Mouse (Mus musculus): Measurements from ENCODE around the gene Abhd11. TPM values are rescaled to one million over a fixed set of nuclear protein-coding genes. Genes with fewer than 3 reads are reported as not detected.
A peak's percentile ranks its signal among the peaks of the same experiment; 100 is the strongest.

Gene Abhd11
- polyA plus RNA-seq, 1 experiment from 2014 or later: 42.7 TPM

- H3K27ac ChIP-seq (replicated peaks; ENCODE audit: low read depth, low read length): peak overlapping the region; percentile 80; the same call in 1 of the 2 replicates
- peaks cover 4% of the 10 kb centered on the region for H3K4me1 ChIP-seq (ENCODE audit: control insufficient read depth, insufficient read depth, low read length)
- peak overlapping the region; percentile 32; the same call in 1 of the 2 replicates for H3K9ac ChIP-seq (replicated peaks; ENCODE audit: low read length)
- H3K27me3 ChIP-seq (ENCODE audit: control insufficient read depth, insufficient read depth, low read length): no peaks in the 10 kb centered on the region
- no peak for ATAC-seq (replicated peaks; ENCODE audit: insufficient number of reproducible peaks, low FRiP score, low TSS enrichment, low read depth)
- peak overlapping the region; percentile 69 for H3K4me2 ChIP-seq (ENCODE audit: low read depth, low read length)
- WGBS: 63% methylated on average over 7 of the region's 7 CpGs
- no peak for DNase-seq (ENCODE audit: low spot score)
- peak overlapping the region; percentile 55 for H3K4me3 ChIP-seq (ENCODE audit: low read depth, low read length)
- H3K9me3 ChIP-seq (replicated peaks; ENCODE audit: control insufficient read depth, low read length): no peaks in the 10 kb centered on the region
- H3K36me3 ChIP-seq (replicated peaks; ENCODE audit: control insufficient read depth, insufficient read depth, low read depth, low read length): no peaks in the 10 kb centered on the region
Measured at GRCm38 (mm10) chr5:135010320-135010709, 1.4 kb downstream of the Abhd11 start.

DNA sequence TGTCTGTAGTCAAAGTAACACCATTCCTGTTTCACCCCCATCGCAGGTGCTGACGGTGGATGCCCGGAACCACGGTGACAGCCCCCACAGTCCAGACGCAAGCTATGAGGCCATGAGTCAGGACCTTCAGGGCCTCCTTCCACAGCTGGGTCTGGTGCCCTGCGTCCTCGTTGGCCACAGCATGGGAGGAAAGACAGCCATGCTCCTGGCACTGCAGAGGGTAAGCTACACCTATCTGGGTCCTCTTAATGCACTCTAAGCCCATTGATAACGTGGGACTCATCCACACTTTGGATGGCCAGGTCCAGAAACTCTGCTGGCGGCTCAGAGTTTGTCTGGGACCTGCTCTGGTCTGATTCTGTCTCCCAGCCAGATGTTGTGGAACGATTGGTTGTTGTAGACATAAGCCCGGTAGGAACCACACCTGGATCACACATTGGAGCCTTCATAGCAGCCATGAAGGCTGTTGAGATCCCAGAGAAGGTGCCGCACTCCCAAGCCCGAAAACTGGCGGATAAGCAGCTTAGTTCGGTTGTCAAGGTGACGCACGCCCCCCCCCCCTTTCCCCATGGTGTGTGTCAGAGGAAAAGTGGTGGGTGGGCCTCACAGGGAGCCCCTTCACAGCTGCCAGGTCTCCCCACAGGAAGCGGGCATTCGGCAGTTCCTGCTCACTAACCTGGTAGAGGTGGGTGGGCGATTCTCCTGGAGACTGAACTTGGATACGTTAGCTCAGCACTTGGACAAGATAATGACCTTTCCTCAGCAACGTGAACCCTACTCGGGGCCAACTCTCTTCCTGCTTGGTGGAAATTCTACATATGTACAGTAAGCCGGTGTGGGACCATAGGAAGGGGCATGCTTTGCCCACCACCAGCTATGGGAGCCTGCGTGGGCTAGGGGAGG is 2.1 kb downstream of the Abhd11 start:
- WGBS: 84% methylated on average over 25 of the region's 25 CpGs
- H3K4me1 ChIP-seq (ENCODE audit: control insufficient read depth, insufficient read depth, low read length): peaks cover 4% of the 10 kb centered on the region
- no peak overlapping the region for H3K9ac ChIP-seq (replicated peaks; ENCODE audit: low read length)
- H3K4me2 ChIP-seq (ENCODE audit: low read depth, low read length): no peak overlapping the region
- no peaks in the 10 kb centered on the region for H3K27me3 ChIP-seq (ENCODE audit: control insufficient read depth, insufficient read depth, low read length)
- DNase-seq (ENCODE audit: low spot score) (no peak), ATAC-seq (replicated peaks; ENCODE audit: insufficient number of reproducible peaks, low FRiP score, low TSS enrichment, low read depth) (no peak)
- H3K27ac ChIP-seq (replicated peaks; ENCODE audit: low read depth, low read length): no peak overlapping the region
- H3K36me3 ChIP-seq (replicated peaks; ENCODE audit: control insufficient read depth, insufficient read depth, low read depth, low read length): no peaks in the 10 kb centered on the region
- no peaks in the 10 kb centered on the region for H3K9me3 ChIP-seq (replicated peaks; ENCODE audit: control insufficient read depth, low read length)
- H3K4me3 ChIP-seq (ENCODE audit: low read depth, low read length): no peak overlapping the region

DNA sequence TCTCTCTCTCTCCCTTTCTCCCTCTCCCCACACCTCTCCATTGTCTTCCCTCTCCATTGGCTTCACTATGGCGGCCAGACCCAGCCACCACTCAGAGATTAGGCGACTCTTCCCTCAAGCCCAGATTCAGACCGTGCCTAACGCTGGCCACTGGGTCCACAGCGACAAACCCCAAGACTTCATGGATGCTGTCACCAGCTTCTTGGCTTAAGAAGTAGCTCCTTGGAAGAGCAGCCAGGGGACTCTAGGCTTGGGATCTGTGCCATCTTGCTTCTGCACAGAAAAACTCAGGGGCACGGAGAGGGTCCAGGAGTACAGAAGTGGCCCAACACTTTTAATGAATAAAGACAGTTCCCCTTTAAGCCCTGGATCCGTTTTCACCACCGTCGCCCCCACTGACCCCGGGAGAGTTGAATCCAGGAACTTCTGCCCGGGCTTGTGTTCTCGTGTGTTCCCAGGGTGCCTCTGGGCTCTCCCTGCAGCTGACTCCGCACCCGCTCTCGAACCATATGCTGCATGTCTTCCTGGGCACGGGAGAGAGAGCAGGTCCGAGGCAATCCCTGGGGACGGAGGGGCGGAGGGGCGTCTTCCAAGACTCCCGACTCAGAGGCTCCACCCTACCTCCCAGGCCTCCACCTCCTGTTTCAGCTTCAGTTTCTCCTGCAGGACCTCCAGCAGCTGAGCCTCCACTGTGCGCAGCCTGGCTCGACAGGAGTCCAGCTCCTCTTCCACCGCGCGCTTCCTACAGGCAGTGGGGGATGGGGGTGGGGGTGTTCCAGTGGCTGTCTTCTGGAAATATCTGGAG is 3.1 kb downstream of the Abhd11 start:
- H3K4me2 ChIP-seq (ENCODE audit: low read depth, low read length): peak overlapping the region; percentile 19
- WGBS: 18% methylated on average over 26 of the region's 26 CpGs
- DNase-seq (ENCODE audit: low spot score) (peak; percentile 20), ATAC-seq (replicated peaks; ENCODE audit: insufficient number of reproducible peaks, low FRiP score, low TSS enrichment, low read depth) (no peak)
- H3K9ac ChIP-seq (replicated peaks; ENCODE audit: low read length): peak overlapping the region; percentile 22; the same call in 1 of the 2 replicates
- H3K4me3 ChIP-seq (ENCODE audit: low read depth, low read length): no peak overlapping the region
- no peak overlapping the region for H3K27ac ChIP-seq (replicated peaks; ENCODE audit: low read depth, low read length)
- H3K9me3 ChIP-seq (replicated peaks; ENCODE audit: control insufficient read depth, low read length): no peaks in the 10 kb centered on the region
- no peaks in the 10 kb centered on the region for H3K27me3 ChIP-seq (ENCODE audit: control insufficient read depth, insufficient read depth, low read length)
- H3K4me1 ChIP-seq (ENCODE audit: control insufficient read depth, insufficient read depth, low read length): peaks cover 4% of the 10 kb centered on the region
- no peaks in the 10 kb centered on the region for H3K36me3 ChIP-seq (replicated peaks; ENCODE audit: control insufficient read depth, insufficient read depth, low read depth, low read length)

GRCm38 (mm10) chr5:135012671-135013441 is 3.9 kb downstream of the Abhd11 start:
- WGBS: 4% methylated on average over 16 of the region's 16 CpGs
- H3K9me3 ChIP-seq (replicated peaks; ENCODE audit: control insufficient read depth, low read length): no peaks in the 10 kb centered on the region
- H3K27ac ChIP-seq (replicated peaks; ENCODE audit: low read depth, low read length): no peak overlapping the region
- ATAC-seq (replicated peaks; ENCODE audit: insufficient number of reproducible peaks, low FRiP score, low TSS enrichment, low read depth) (no peak), DNase-seq (ENCODE audit: low spot score) (peak; percentile 83)
- no peak overlapping the region for H3K4me3 ChIP-seq (ENCODE audit: low read depth, low read length)
- H3K4me1 ChIP-seq (ENCODE audit: control insufficient read depth, insufficient read depth, low read length): peaks cover 4% of the 10 kb centered on the region
- no peaks in the 10 kb centered on the region for H3K36me3 ChIP-seq (replicated peaks; ENCODE audit: control insufficient read depth, insufficient read depth, low read depth, low read length)
- H3K27me3 ChIP-seq (ENCODE audit: control insufficient read depth, insufficient read depth, low read length): no peaks in the 10 kb centered on the region
- peak overlapping the region; percentile 28; the same call in 1 of the 2 replicates for H3K9ac ChIP-seq (replicated peaks; ENCODE audit: low read length)
- no peak overlapping the region; the same call in 1 of the 2 replicates for H3K4me2 ChIP-seq (ENCODE audit: low read depth, low read length)

GRCm38 (mm10) chr5:135015497-135015896 is 6.5 kb downstream of the Abhd11 start:
- 14% methylated on average over 7 of the region's 7 CpGs for WGBS
- Histone ChIP-seq H3K9ac (replicated peaks; ENCODE audit: low read length) (no peak overlapping the region), H3K27me3 (ENCODE audit: control insufficient read depth, insufficient read depth, low read length) (no peaks in the 10 kb centered on the region), H3K4me1 (ENCODE audit: control insufficient read depth, insufficient read depth, low read length) (peaks cover 4% of the 10 kb centered on the region), H3K4me3 (ENCODE audit: low read depth, low read length) (no peak overlapping the region), H3K36me3 (replicated peaks; ENCODE audit: control insufficient read depth, insufficient read depth, low read depth, low read length) (no peaks in the 10 kb centered on the region), H3K4me2 (ENCODE audit: low read depth, low read length) (no peak overlapping the region), H3K27ac (replicated peaks; ENCODE audit: low read depth, low read length) (no peak overlapping the region), H3K9me3 (replicated peaks; ENCODE audit: control insufficient read depth, low read length) (no peaks in the 10 kb centered on the region)
- DNase-seq (ENCODE audit: low spot score): peak; percentile 83
- ATAC-seq (replicated peaks; ENCODE audit: insufficient number of reproducible peaks, low FRiP score, low TSS enrichment, low read depth): no peak

- no peaks in the 10 kb centered on the region for H3K27me3 ChIP-seq (ENCODE audit: control insufficient read depth, insufficient read depth, low read length)
- WGBS: 55% methylated on average over 4 of the region's 4 CpGs
- DNase-seq (ENCODE audit: low spot score) (no peak), ATAC-seq (replicated peaks; ENCODE audit: insufficient number of reproducible peaks, low FRiP score, low TSS enrichment, low read depth) (no peak)
- H3K4me2 ChIP-seq (ENCODE audit: low read depth, low read length): no peak overlapping the region
- no peak overlapping the region for H3K9ac ChIP-seq (replicated peaks; ENCODE audit: low read length)
- H3K27ac ChIP-seq (replicated peaks; ENCODE audit: low read depth, low read length): no peak overlapping the region
- no peaks in the 10 kb centered on the region for H3K36me3 ChIP-seq (replicated peaks; ENCODE audit: control insufficient read depth, insufficient read depth, low read depth, low read length)
- H3K9me3 ChIP-seq (replicated peaks; ENCODE audit: control insufficient read depth, low read length): no peaks in the 10 kb centered on the region
- H3K4me1 ChIP-seq (ENCODE audit: control insufficient read depth, insufficient read depth, low read length): peaks cover 4% of the 10 kb centered on the region
- no peak overlapping the region for H3K4me3 ChIP-seq (ENCODE audit: low read depth, low read length)
Measured at GRCm38 (mm10) chr5:135016224-135016759, 7.3 kb downstream of the Abhd11 start.

DNA sequence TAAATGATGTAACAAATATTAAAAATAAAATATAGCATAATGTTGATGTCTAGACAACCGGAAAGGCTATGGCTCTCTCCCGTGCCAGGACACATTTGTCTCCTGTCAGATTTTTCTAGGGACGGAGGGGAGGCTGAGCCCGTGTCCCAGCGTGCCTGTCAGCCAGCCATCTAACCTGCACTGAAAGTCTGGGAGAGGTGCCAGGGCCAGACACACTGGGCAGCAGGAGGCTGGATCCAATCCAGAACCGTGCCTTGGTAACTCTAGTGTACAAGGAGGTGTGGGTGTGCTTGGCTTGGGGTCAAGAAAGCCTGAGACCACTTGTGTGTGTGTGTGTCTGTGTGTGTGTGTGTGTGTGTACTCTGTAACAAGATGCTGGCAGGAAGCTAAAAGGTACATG is 12.9 kb downstream of the Abhd11 start:
- no peaks in the 10 kb centered on the region for H3K27me3 ChIP-seq (ENCODE audit: control insufficient read depth, insufficient read depth, low read length)
- WGBS: 79% methylated on average over 6 of the region's 6 CpGs
- H3K9ac ChIP-seq (replicated peaks; ENCODE audit: low read length): no peak overlapping the region
- H3K4me3 ChIP-seq (ENCODE audit: low read depth, low read length): no peak overlapping the region
- no peaks in the 10 kb centered on the region for H3K36me3 ChIP-seq (replicated peaks; ENCODE audit: control insufficient read depth, insufficient read depth, low read depth, low read length)
- H3K4me1 ChIP-seq (ENCODE audit: control insufficient read depth, insufficient read depth, low read length): peaks cover 3% of the 10 kb centered on the region
- no peak for ATAC-seq (replicated peaks; ENCODE audit: insufficient number of reproducible peaks, low FRiP score, low TSS enrichment, low read depth)
- no peak for DNase-seq (ENCODE audit: low spot score)
- H3K4me2 ChIP-seq (ENCODE audit: low read depth, low read length): no peak overlapping the region
- no peaks in the 10 kb centered on the region for H3K9me3 ChIP-seq (replicated peaks; ENCODE audit: control insufficient read depth, low read length)
- no peak overlapping the region for H3K27ac ChIP-seq (replicated peaks; ENCODE audit: low read depth, low read length)

Measured in embryonic facial prominence, embryonic 11.5 days (tissue).